Mouse (Mus musculus) brain, adult 2 months (tissue): ENCODE results near the gene Wfdc11.
A peak's percentile ranks its signal among the peaks of the same experiment; 100 is the strongest.
"Not testable (repeated sequence)": the region's sequence is repeated elsewhere in the genome, so short reads cannot be mapped to it uniquely, and the experiment has no call there.

ENCODE experiments used
- DNase-seq: peaks from one replicate; pipeline ENCODE4 v3.0.0; 2011; ENCODE audit warnings: low read depth, low spot score

The Wfdc11 gene

DNA sequence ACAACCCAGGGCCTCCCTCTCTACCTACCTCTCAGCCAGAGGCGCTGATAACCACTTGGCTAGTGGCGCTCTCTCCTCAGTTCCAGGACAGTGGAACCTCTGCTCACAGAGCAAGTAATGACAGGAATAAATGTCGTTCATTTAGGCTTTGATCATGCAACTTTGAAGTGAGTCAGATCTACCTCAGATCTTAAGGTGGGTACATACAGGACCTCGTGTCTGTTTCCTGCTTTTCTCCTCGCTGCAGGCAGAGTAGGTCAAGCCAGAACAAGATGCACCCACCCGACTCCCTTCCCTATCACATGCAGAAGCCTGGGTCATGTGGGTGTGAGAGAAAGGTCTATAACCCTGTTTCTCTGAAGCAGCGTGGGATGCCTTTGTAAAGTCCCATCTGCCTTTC is at the start of gene Wfdc11:
Wfdc11 (minus strand) TSS at position 101 of the 400 bp plus-strand sequence.
- peak; percentile 33 for DNase-seq

DNA sequence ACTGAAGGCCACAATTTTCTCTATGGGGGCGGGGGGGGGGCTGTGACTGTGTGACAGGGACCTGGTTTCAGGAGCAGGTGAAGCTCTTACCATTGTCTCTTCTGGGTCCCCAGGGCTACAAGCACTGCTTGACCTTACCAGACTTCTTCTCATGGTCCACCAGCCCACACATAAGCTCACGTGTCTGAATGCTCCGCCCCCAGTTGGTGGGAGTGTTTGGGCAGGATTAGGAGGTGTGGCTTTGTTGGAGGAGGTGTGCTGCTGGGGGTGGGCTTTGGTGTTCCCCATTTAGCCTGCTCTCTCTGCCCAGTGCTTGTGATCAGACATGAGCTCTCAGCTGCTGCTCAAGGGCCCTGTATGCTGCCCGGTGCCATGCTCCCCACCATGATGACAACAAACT is 49.4 kb upstream of the Wfdc11 start:
- no peak for DNase-seq

DNA sequence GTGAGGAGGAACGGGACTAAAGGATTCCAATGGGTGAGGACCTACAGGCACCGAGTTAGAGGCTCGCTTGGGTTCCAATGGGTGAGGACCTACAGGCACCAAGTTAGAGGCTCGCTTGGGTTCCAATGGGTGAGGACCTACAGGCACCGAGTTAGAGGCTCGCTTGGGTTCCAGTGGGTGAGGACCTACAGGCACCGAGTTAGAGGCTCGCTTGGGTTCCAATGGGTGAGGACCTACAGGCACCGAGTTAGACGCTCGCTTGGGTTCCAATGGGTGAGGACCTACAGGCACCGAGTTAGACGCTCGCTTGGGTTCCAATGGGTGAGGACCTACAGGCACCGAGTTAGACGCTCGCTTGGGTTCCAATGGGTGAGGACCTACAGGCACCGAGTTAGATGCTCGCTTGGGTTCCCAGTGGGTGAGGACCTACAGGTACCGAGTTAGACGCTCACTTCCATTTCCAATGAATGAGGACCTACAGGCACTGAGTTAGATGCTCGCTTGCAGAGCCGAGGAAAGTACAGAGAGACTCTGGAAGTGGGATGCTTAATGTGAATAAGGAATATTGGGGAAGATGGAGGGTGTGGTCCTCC is 42.4 kb upstream of the Wfdc11 start:
- not testable (repeated sequence) for DNase-seq

DNA sequence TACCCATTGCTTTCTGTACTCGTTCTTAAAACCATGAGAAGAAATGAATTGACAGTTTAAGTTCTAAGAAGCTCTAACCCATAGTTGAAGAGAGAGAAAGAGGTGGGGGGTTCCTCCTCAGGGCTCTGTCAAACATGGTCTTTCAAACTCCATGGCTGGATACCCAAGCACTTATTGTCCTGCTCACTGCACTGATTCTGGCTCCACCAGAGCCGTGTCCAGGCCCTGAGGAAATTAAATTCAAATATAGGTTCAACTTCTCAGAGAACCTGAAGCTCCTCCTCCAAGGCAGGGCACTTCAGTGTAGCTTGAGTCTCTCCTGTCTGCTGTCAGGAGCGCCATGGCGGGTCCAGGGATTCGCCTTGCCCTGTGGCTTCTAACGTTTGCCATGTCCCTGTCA is 41.1 kb upstream of the Wfdc11 start, which contains the start of gene Spint5:
Spint5 (plus strand) TSS at position 301 of the 400 bp plus-strand sequence.
- DNase-seq = no peak

DNA sequence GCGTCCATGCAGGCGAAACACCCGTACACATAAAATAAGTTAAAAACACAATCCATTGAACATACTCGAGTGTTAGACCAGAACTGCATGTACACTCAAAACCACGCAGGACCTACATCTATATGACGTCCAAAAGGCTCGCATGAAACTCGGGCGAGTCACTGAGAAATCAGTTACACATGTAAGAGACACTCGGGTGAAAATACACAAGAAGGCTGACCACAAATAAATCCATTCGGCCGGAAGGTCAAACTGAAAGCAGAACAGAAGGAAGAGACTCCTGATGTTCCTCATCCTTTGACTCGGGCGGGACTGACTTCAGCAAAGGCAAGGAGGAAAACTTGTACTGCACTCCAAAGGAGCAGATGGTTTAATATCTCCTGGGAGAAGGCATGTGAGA is 32.1 kb upstream of the Wfdc11 start:
- DNase-seq = no peak

DNA sequence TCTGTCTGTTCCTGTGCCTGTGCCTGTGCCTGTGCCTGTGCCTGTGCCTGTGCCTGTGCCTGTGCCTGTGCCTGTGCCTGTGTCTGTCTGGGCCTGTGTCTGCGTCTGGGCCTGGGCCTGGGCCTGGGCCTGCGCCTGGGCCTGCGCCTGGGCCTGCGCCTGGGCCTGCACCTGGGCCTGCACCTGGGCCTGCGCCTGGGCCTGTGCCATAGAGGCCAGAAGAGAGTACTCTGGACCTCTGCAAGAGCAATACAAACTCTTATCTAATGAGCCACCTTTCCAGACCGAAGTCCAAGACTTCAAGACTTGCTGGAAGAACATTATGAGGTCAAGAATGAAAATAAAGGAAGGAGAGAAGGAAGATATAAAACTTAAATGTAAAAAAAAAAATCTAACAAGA is 31.4 kb upstream of the Wfdc11 start:
- DNase-seq = no peak

DNA sequence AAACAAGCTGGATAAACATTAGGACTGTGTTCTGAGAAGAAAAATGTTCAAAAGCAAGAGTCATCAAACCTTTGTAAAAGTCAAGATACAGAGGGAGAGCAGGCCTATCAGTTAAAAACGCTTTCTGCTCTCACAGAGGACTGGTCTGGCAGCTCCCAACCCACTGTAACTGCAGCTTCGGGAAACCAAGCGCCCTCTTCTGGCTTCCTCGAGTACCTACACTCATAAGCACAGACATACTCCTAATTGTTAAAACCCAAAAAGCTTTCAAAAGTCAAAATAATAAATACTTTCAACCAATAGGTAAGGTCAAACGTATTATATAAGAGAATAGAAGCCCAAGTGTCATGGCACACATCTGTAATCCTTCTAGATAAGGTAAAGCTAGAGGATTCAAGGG is 30.3 kb upstream of the Wfdc11 start:
- no peak for DNase-seq

DNA sequence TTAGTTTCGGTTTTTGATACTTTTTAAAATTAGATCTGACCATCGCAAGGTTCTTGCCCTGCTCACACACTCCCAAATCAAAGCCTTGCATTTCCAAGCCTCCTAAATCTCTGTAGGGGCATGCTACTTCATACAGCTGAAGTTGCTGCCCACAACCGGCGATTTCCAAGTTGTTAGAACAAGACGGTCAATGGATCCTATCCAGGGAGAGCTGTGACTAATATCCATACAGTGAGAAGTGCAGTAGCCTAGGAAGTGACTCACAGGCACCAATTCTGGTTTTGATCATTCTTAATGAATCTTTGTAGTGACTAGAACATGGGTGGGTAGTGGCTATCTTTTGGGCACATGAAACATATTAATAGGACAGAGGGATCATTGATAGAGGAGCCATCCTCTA is 27.9 kb upstream of the Wfdc11 start:
- peak; percentile 29 for DNase-seq

DNA sequence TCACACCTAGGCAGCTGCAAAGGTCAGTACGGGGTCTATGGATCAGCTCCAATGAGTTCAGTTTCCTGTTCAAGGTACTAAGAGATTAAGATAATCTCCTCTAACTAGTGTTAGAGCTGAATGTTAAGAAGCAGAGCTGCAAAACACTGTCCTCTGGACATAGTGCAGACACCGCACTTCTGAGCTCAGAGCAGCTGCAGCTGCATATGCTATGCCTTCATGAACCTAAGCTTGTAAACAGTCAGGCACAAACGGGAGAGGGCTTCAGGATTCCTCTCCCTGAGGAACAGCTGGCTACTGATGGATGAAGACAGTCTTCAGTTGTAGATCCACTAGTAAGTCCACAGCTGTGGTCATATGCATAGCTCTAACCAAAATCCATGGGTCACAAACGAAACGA is 27.1 kb upstream of the Wfdc11 start:
- DNase-seq = no peak

DNA sequence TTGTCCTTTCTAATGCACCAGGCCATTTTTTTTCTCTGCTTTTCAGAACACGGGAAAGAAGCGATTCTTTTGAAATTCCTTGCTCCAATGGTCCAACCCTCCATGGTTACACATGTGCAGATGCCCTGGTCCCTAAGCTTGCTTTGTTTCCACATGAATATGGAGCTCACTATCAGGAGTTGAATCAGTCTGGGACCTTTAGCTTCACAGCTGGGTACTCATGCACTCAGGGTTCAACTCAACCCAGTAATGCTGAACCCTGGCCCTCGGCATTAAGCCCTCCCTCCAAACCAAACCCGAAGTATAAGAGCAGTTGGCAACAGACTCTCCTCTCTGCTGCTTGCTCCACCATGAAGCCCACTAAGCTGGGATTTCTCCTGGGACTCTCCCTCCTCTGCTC is 24.3 kb upstream of the Wfdc11 start, which contains the start of gene Spint4:
Spint4 (plus strand) TSS at position 301 of the 400 bp plus-strand sequence.
- no peak for DNase-seq

DNA sequence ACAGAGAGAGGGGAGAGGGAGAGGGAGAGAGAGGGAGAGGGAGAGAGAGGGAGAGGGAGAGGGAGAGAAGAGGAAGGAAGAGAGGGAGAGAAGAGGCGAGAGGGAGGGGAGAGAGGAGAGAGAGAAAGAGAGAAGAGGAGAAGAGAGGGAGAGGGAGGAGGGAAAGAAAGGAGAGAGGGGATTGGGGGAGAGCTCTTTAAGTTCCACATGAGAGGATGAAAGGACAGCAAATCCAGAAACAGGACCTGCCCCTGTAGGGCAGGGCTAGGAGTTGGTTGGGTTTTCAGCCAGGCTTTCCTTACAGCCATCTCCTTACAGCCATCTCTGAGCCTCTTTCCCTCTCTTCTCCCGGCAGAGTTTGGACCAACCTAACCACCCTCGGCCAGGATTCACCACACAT is 10.9 kb upstream of the Wfdc11 start, which contains the start of gene Wfdc13:
Wfdc13 (plus strand) TSS at position 301 of the 400 bp plus-strand sequence.
- no peak for DNase-seq

DNA sequence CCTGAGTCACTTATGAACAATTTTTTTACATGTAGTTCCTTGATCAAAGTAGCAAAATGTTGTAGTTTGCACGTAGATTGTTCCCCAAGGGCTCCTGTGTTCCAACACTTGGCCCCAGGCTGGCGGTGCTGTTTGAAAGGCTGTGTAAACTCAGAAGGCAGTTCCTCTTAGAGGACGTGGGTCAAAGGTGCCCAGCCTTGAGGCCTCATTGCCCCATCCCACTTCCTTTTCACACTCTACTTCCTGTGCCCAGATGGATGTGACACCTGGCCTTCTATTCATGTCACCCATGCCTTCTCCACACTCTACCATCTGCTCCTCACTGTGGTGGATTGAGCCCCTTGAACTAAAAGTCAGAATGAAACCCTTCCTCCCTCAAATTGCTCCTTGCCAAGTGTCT is 6.0 kb upstream of the Wfdc11 start:
- DNase-seq = no peak

DNA sequence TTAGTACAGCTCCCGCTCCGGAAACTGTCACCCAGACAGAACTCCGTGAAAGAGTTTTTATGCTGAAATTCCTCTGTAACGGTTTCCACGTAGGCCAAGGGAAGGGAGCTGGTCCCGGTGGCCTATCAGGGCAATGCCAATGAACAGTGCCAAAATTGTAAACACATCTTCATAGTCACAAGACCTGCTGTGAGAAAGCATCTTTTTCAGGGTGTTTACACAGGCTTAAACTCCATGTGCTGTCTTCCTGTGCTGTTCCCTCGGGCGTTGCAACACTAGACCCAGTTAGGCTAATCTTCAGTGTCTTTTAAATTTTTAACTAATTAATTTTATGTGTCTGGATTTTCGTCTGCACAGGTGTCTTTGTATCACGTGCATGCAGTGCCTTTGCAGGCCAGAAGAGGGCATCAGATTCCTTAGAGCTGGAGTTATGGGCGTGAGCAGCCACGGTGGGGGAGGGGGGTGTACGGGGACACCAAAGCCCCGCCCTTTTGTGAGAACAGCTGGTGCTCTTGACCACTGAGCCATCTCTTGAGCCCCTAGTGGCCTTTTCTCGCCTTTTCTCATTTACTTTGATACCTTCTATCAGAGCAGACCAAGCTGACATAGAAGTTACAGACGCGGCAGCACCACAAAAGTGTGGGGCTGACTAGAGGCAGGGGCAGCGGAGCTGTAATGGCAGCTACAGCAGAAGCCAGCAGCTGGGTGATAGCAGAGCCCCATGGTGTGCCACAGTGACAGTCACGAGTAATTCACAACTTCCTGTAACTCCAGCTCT is 5.2 kb upstream of the Wfdc11 start:
- DNase-seq = peak; percentile 72

DNA sequence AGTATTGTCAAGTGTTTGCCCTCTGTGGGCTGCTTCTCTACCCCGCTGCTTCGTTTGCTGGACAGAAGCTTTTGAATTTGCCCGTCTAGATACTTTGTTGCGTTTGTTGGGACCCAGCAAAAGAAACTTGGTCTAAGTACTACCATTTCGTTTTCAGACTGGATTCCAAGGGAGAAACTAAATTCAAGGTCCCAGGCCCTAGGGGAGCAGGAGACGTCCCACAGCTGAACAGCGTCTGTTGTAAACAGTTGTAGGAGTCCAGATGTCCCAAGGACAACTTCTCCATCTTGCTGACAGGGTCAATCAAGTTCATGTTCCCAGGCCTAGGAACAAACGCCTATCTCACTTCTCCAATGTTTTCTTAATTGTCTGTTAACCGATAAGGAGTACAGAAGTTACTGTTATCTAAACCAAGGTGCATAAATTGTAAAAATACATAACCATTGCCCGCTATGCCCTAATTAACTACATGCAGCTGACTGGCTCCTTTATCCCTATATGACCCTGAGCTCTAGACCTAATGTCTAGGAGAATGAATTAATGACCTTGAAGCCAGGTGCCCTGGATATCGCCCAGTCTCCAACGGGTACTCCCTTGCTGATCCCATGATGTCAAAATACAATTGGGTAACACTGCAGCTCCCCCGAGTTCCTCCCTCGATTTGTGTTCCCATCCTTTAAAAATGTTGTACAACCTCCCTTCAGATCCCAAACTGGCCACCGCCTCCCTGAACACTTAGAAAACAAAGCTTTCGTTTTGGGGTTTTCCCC is 3.2 kb upstream of the Wfdc11 start:
- DNase-seq = no peak

DNA sequence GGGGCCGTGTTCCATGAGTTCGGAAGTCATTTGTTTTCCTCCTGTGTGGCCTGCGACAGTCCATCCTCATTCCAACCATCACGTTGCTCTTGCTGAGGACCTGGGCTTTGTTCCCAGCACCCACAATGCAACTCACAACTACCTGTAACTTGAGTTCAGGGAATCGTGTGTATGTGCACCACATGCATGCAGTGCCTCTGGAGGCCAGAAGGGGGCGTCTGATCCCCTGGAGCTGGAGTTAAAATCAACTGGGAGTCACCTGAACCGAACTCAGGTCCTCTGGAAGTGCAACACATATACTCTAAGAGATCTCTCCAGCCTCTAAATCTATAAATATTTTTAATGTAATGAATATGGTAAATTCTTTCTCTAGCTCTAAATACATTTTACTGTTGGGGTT is 2.2 kb upstream of the Wfdc11 start:
- DNase-seq = no peak

DNA sequence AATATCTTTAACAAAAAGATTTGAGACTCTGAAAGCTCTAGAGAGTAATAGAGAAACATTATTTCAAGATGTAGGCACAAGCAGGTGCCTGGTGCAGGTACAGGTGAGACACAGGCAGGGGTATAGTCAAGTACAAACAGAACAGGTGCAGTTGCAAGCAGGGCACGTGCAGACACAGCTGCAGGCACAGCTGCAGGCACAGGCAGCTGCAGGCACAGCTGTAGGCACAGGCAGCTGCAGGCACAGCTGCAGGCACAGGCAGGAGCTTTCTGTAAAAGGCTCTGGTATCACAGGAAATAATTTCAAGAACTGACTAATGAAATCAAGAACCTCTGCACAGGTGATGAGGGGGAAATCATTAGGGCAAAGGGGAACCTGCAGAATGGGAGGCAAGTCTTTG is 2.9 kb downstream of the Wfdc11 start:
- no peak for DNase-seq

DNA sequence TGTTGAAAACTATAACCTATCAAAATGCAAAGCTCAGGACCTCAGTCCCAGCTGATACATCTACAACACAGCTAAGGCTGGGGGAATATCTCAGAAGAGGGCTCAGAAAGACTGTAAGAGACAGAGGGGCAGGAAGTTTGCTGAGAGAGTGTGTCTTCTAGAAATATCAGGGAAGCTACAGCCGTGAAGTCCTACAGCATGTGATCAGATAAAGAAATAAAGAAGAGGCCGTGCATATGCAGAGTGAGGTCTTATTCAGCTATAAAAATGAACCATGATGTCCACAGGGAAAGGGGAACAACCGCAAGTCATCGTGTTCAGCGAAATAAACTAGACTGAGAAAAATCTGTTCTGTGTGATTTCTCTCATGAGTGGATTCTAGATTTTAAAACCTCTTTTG is 3.6 kb downstream of the Wfdc11 start:
- no peak for DNase-seq

DNA sequence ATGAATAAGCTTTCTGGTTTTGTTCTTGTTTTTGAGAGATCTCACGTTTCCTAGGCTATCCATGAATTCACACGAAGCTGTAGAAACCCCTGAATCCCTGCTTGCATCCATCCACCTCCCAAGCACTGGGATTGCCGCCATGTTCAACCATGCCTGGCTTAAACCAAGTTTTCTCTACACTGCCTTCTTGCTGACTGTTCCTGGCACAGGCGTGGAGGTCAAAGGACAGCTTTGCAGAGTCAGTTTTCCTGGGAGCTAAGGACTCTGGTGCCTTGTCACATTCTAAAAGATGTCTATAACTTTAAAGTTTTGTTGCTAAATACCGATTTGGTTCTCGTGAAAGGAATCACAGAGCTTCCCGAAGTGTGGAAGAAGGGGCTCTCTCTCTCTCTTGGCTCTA is 9.0 kb downstream of the Wfdc11 start:
- DNase-seq = no peak

DNA sequence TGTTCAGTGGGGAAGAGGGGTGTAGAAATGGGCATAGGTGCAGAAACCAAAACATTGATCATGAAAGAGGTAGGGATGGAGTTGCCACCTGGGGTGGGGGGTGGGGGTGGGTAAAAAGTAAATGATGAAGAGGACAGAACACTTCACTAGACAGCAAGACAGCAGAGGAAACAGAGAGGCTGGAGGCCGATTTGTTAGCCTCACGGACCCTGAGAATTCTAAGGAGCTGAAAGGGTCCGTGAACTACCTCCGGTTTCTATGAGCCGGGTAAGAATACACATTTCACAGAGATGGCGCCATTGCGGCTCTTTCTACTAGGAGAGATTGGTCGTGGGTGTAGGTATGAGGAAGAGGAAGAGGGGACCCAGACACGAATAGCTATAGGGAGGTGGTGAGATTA is 17.4 kb downstream of the Wfdc11 start, which contains the start of gene Wfdc9:
Wfdc9 (minus strand) TSS at position 101 of the 400 bp plus-strand sequence.
- DNase-seq = no peak

DNA sequence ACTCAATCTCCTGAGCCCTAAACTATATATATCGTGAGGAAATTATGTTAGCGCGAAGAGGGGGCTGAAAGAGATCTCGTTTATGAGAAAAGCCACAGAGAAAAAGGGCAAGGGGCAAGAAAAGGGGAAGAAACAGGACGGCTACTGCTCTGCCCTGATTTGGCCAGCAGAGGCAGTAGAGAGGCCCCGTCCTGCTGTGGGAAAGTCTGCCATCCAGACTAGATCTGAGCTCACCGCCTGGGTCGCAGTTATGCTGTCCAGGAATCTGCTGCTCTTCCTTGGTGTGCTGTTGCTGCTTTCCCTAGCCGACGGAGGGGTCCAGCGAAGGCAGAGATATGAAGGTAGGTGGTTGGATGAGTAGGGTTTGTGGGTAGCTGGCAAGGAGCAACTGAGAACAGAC is 18.0 kb downstream of the Wfdc11 start, which contains the start of gene Wfdc10:
Wfdc10 (plus strand) TSS at position 189 of the 400 bp plus-strand sequence.
- no peak for DNase-seq

DNA sequence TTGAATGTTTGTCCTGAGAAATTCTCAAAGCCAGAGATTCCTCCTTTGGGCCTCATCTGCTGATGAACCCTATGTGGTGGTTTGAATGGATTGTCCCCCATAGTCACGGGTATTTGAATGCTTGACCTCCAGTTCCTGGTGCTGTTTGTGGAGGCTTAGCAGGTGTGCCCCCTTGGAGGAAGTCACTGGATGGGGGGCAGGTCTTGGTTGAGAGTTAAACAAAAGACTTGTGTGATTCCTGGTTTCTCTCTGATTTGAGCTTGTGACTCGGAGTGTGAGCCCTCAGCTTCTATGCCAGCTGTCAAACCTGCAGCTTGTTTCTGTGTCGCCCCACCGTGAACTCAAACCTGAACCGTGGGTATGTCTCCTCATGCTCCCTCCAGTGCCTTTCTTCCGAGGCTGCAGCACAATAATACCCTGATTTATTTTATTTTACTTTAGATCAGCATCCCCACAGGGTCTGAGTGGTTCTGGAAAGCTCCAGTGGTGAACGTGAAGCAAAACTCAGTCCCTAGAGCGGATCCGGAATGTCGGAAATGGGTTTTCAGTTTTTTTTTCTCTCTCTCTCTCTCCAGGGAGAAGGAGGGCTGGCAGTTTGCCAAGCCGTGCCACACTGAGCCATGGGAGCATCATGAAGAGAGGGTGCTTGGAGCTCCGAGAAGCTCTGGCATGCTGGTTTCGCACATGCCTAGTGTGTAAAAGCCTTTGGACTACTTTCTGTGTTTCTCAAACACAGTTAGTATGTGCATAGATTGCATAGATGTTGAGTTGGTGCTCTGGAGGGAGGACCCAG is 31.8 kb downstream of the Wfdc11 start:
- DNase-seq = peak; percentile 12
